Mouse (Mus musculus) limb, embryonic 10.5 days (tissue): ENCODE measurements at regions not wholly inside any gene's neighbourhood (a gene's known extent, or its start where the extent isn't known, plus 50 kb on each side); places are given as distances from the start of the nearest gene placed in this dataset.

Source experiments
- DNase-seq: peaks from one replicate; pipeline ENCODE4 v3.0.0-alpha.2; 2017; ENCODE audit warnings: low spot score
- H3K27ac ChIP-seq: fragments of 300-500 bp; sonication (generic); 2 replicates; pipeline ENCODE4 v1.5.1; 2016; ENCODE audit warnings: mild to moderate bottlenecking
- H3K27me3 ChIP-seq: fragments of 300-500 bp; sonication (generic); 2 replicates; pipeline ENCODE4 v1.6.1; 2016; ENCODE audit warnings: low read depth, mild to moderate bottlenecking; ENCODE audit not compliant: poor library complexity, severe bottlenecking
- H3K36me3 ChIP-seq: fragments of 300-500 bp; sonication (generic); 2 replicates; pipeline ENCODE4 v1.6.1; 2016; ENCODE audit warnings: mild to moderate bottlenecking, moderate library complexity
- H3K4me1 ChIP-seq: fragments of 300-500 bp; sonication (generic); 2 replicates; pipeline ENCODE4 v1.6.1; 2016
- H3K4me3 ChIP-seq: fragments of 300-500 bp; sonication (generic); 2 replicates; pipeline ENCODE4 v1.5.1; 2016; ENCODE audit warnings: mild to moderate bottlenecking, moderate library complexity
- H3K9me3 ChIP-seq: fragments of 300-500 bp; sonication (generic); replicated peaks from 2 replicates; pipeline ENCODE4 v1.6.1; 2016; ENCODE audit warnings: mild to moderate bottlenecking
- WGBS: fragments of 180-500 bp; shearing (Covaris S2); methylation state at CpG from one replicate; pipeline ENCODE4 v1.1.7; 2016; 5-methylcytosine and 5-hydroxymethylcytosine counted together

- 94% methylated on average over 5 of the region's 5 CpGs for WGBS
- Histone ChIP-seq H3K9me3 (no peaks in the 10 kb centered on the region), H3K36me3 (no peaks in the 10 kb centered on the region), H3K4me1 (no peaks in the 10 kb centered on the region), H3K27me3 (no peaks in the 10 kb centered on the region), H3K4me3 (no peak overlapping the region), H3K27ac (no peak overlapping the region)
- DNase-seq, result no peak
Measured at GRCm38 (mm10) chr13:110923936-110924335, 330.9 kb upstream of the Actbl2 start.

- no peak for DNase-seq
- 91% methylated on average over 3 of the region's 3 CpGs for WGBS
- H3K27me3 ChIP-seq, result no peaks in the 10 kb centered on the region
Measured at GRCm38 (mm10) chr13:110924897-110925296, 329.9 kb upstream of the Actbl2 start.

GRCm38 (mm10) chr13:110928143-110928542 lies 326.7 kb upstream of the Actbl2 start:
- no peak for DNase-seq
- Histone ChIP-seq H3K27me3 (no peaks in the 10 kb centered on the region), H3K4me1 (no peaks in the 10 kb centered on the region), H3K4me3 (no peak overlapping the region), H3K9me3 (no peaks in the 10 kb centered on the region), H3K36me3 (no peaks in the 10 kb centered on the region), H3K27ac (no peak overlapping the region)
- 83% methylated on average over 3 of the region's 3 CpGs for WGBS

More at GRCm38 (mm10) chr13:110924897-110925296, 329.9 kb upstream of the Actbl2 start:
- H3K4me3 ChIP-seq, result no peak overlapping the region
- no peaks in the 10 kb centered on the region for H3K4me1 ChIP-seq
- H3K27ac ChIP-seq, result no peak overlapping the region
- H3K36me3 ChIP-seq, result no peaks in the 10 kb centered on the region
- no peaks in the 10 kb centered on the region for H3K9me3 ChIP-seq

- Histone ChIP-seq H3K27me3 (no peaks in the 10 kb centered on the region), H3K9me3 (no peaks in the 10 kb centered on the region), H3K27ac (no peak overlapping the region), H3K4me3 (no peak overlapping the region), H3K4me1 (no peaks in the 10 kb centered on the region), H3K36me3 (no peaks in the 10 kb centered on the region)
- DNase-seq, result no peak
- WGBS, result 87% methylated on average over 3 of the region's 3 CpGs
Measured at GRCm38 (mm10) chr13:110928894-110929293, 325.9 kb upstream of the Actbl2 start.

GRCm38 (mm10) chr13:110929579-110929978 lies 325.2 kb upstream of the Actbl2 start:
- Histone ChIP-seq H3K4me3 (no peak overlapping the region), H3K9me3 (no peaks in the 10 kb centered on the region), H3K27ac (no peak overlapping the region), H3K27me3 (no peaks in the 10 kb centered on the region), H3K36me3 (no peaks in the 10 kb centered on the region), H3K4me1 (no peaks in the 10 kb centered on the region)
- no peak for DNase-seq
- WGBS, result 94% methylated on average over 1 of the region's 1 CpGs

- Histone ChIP-seq H3K9me3 (no peaks in the 10 kb centered on the region), H3K36me3 (no peaks in the 10 kb centered on the region), H3K4me1 (peaks cover 20% of the 10 kb centered on the region), H3K27ac (no peak overlapping the region), H3K27me3 (no peaks in the 10 kb centered on the region), H3K4me3 (no peak overlapping the region)
- WGBS, result 72% methylated on average over 1 of the region's 1 CpGs
- DNase-seq, result no peak
Measured at GRCm38 (mm10) chr13:110941587-110941986, 313.2 kb upstream of the Actbl2 start.

GRCm38 (mm10) chr13:110942986-110943644 lies 311.7 kb upstream of the Actbl2 start:
- WGBS, result 88% methylated on average over 4 of the region's 4 CpGs
- Histone ChIP-seq H3K4me3 (no peak overlapping the region), H3K9me3 (no peaks in the 10 kb centered on the region), H3K36me3 (no peaks in the 10 kb centered on the region), H3K27me3 (no peaks in the 10 kb centered on the region), H3K4me1 (peaks cover 20% of the 10 kb centered on the region), H3K27ac (peak overlapping the region; percentile 64; the same call in 1 of the 2 replicates)
- DNase-seq, result no peak

- DNase-seq, result no peak
- 16% methylated on average over 4 of the region's 4 CpGs for WGBS
- Histone ChIP-seq H3K27ac (peak overlapping the region; percentile 64), H3K4me3 (no peak overlapping the region), H3K27me3 (no peaks in the 10 kb centered on the region), H3K9me3 (no peaks in the 10 kb centered on the region), H3K36me3 (no peaks in the 10 kb centered on the region), H3K4me1 (peaks cover 20% of the 10 kb centered on the region)
Measured at GRCm38 (mm10) chr13:110944061-110944460, 310.8 kb upstream of the Actbl2 start.

- Histone ChIP-seq H3K4me1 (peaks cover 20% of the 10 kb centered on the region), H3K27ac (peak overlapping the region; percentile 64), H3K4me3 (no peak overlapping the region), H3K27me3 (no peaks in the 10 kb centered on the region), H3K9me3 (no peaks in the 10 kb centered on the region), H3K36me3 (no peaks in the 10 kb centered on the region)
- 74% methylated on average over 5 of the region's 5 CpGs for WGBS
- DNase-seq, result no peak
Measured at GRCm38 (mm10) chr13:110944683-110945082, 310.1 kb upstream of the Actbl2 start.

- no peaks in the 10 kb centered on the region for H3K4me1 ChIP-seq
- no peak overlapping the region for H3K4me3 ChIP-seq
- no peaks in the 10 kb centered on the region for H3K27me3 ChIP-seq
- H3K27ac ChIP-seq, result no peak overlapping the region
- DNase-seq, result no peak
- H3K9me3 ChIP-seq, result no peaks in the 10 kb centered on the region
- 78% methylated on average over 5 of the region's 5 CpGs for WGBS
- no peaks in the 10 kb centered on the region for H3K36me3 ChIP-seq
Measured at GRCm38 (mm10) chr13:110960212-110960611, 294.6 kb upstream of the Actbl2 start.

GRCm38 (mm10) chr13:110967109-110967508 lies 287.7 kb upstream of the Actbl2 start:
- H3K27me3 ChIP-seq, result no peaks in the 10 kb centered on the region
- no peaks in the 10 kb centered on the region for H3K36me3 ChIP-seq
- WGBS, result 60% methylated on average over 8 of the region's 8 CpGs

GRCm38 (mm10) chr13:110967626-110968506 lies 286.9 kb upstream of the Actbl2 start:
- no peaks in the 10 kb centered on the region for H3K27me3 ChIP-seq
- WGBS, result 59% methylated on average over 5 of the region's 5 CpGs
- DNase-seq, result peak; percentile 33
- H3K4me1 ChIP-seq, result peaks cover 8% of the 10 kb centered on the region
- H3K36me3 ChIP-seq, result no peaks in the 10 kb centered on the region
- H3K9me3 ChIP-seq, result no peaks in the 10 kb centered on the region
- H3K27ac ChIP-seq, result peak overlapping the region; percentile 73
- no peak overlapping the region for H3K4me3 ChIP-seq

More at GRCm38 (mm10) chr13:110967109-110967508, 287.7 kb upstream of the Actbl2 start:
- Histone ChIP-seq H3K27ac (peak overlapping the region; percentile 73), H3K4me1 (peaks cover 8% of the 10 kb centered on the region), H3K4me3 (no peak overlapping the region), H3K9me3 (no peaks in the 10 kb centered on the region)
- peak; percentile 37 for DNase-seq

GRCm38 (mm10) chr13:110968507-110968905 lies 286.3 kb upstream of the Actbl2 start:
- Histone ChIP-seq H3K9me3 (no peaks in the 10 kb centered on the region), H3K27me3 (no peaks in the 10 kb centered on the region), H3K4me3 (no peak overlapping the region), H3K36me3 (no peaks in the 10 kb centered on the region), H3K4me1 (peaks cover 8% of the 10 kb centered on the region), H3K27ac (no peak overlapping the region)
- 53% methylated on average over 7 of the region's 7 CpGs for WGBS
- peak; percentile 30 for DNase-seq
